Mouse (Mus musculus): ENCODE measurements around the gene Gm28539. TPM values are rescaled to one million over a fixed set of nuclear protein-coding genes. Genes with fewer than 3 reads are reported as not detected.

The Gm28539 gene
- polyA plus RNA-seq (2015; fragmentation: Nextera tagmentation; extraction: Ambion mirVana), result not detected in 2 replicates

GRCm38 (mm10) chr16:18836468-18837208, at the start of gene Gm28539, which contains the start of gene 2510002D24Rik:
Gm28539 (plus strand) TSS chr16:18836584.
2510002D24Rik (plus strand) TSS chr16:18836578.

GRCm38 (mm10) chr16:18811468-18812384, 24.7 kb upstream of the Gm28539 start, which contains the start of the genes Ufd1 and Cdc45:
Ufd1 (plus strand) TSS chr16:18811779.
Cdc45 (minus strand) TSS chr16:18811987.

DNA sequence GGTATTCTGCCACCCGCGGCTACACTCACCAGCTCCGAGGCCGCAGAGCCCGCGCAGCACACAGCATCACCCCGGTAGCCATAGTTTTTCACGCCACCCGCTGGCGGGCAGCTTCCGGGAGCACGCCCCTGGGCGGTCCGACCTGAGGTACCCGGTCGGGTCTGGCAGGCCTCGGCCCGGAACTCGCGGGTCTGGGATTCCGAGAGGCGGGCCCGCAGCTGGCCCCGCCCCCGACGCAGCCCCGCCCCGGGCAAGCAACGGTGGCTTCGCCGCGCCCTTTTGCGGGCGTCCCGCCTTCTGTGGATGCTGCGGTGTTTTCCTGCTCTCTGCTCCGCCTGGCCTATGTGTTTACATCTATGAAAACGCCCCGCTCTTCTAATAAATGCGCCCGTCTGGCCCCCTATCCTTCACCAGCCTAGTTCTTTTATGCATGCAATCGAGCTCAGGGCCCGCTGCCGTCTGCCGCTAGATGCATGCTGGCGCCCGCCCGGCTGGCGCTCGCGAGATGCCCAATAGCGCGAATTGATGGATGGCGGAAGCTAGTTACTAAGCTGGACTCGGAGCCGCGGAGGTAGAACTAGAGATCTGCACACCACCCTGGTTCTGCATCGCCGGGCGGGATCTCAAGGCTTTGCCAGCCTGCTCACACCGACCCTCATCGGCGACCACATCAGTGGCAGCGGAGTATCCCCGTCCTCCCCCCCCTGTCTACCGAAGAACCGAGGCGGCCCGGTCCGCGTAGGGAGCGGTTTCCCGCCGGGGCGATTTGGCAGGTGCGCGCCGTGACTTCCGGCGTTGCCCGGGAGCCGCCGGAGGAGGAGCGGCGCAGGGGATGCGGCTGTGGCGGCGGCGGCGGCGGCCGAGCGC, 40.3 kb downstream of the Gm28539 start, which contains the start of the genes Mrpl40 and Hira:
Mrpl40 (minus strand) TSS at position 421 of the 867 bp plus-strand sequence.
Hira (plus strand) TSS at position 596 of the 867 bp plus-strand sequence.

Other genes with a start within 250 kb of the Gm28539 start
- gene Tbx1, start 245.9 kb upstream of the Gm28539 start, polyA plus RNA-seq (2015; fragmentation: Nextera tagmentation; extraction: Ambion mirVana), result 0.47 and 0.51 TPM in 2 replicates
- gene Gp1bb, start 214.2 kb upstream of the Gm28539 start, polyA plus RNA-seq (2015; fragmentation: Nextera tagmentation; extraction: Ambion mirVana), result 5.2 and 6.6 TPM in 2 replicates
- gene Gm49601, start 210.2 kb upstream of the Gm28539 start, polyA plus RNA-seq (2015; fragmentation: Nextera tagmentation; extraction: Ambion mirVana), result 1.1 and 1.5 TPM in 2 replicates
- gene Sept5, start 206.6 kb upstream of the Gm28539 start, polyA plus RNA-seq (2015; fragmentation: Nextera tagmentation; extraction: Ambion mirVana), result 33.1 and 43.4 TPM in 2 replicates
- 27.9 and 36.5 TPM in 2 replicates for gene Cldn5, start 59.7 kb upstream of the Gm28539 start, polyA plus RNA-seq (2015; fragmentation: Nextera tagmentation; extraction: Ambion mirVana)
- gene Ufd1, start 24.8 kb upstream of the Gm28539 start, polyA plus RNA-seq (2015; fragmentation: Nextera tagmentation; extraction: Ambion mirVana), result 68.8 and 69.4 TPM in 2 replicates
- gene Cdc45, start 24.6 kb upstream of the Gm28539 start, polyA plus RNA-seq (2015; fragmentation: Nextera tagmentation; extraction: Ambion mirVana), result 7.9 and 10.9 TPM in 2 replicates
- 30.5 and 34.4 TPM in 2 replicates for gene 2510002D24Rik, start within 50 bp of the Gm28539 start, polyA plus RNA-seq (2015; fragmentation: Nextera tagmentation; extraction: Ambion mirVana)
- gene Mrpl40, start 40.3 kb downstream of the Gm28539 start, polyA plus RNA-seq (2015; fragmentation: Nextera tagmentation; extraction: Ambion mirVana), result 53.5 and 54.4 TPM in 2 replicates
- 6.8 and 6.9 TPM in 2 replicates for gene Hira, start 40.5 kb downstream of the Gm28539 start, polyA plus RNA-seq (2015; fragmentation: Nextera tagmentation; extraction: Ambion mirVana)

All from urinary bladder, postnatal 0 days (tissue).